In genomic region chr14:58867396-58868107, GRCm38 (mm10) we compare ENCODE assay signal across 8 mouse cellular contexts.
DNase-seq lines count a peak whose midpoint lies in the region; ATAC-seq and TF ChIP-seq lines count a peak whose summit lies in the region.

No protein-coding gene starts in this region.

- intact Hi-C loops in left cerebral cortex, adult 2 months (cut with DNase I): no loop called here

- no peaks in the 10 kb centered on the region for H3K9me3 ChIP-seq in heart, embryonic 13.5 days
- H3K9me3 ChIP-seq in hindbrain, postnatal 0 days (ENCODE audit: low read length): no peaks in the 10 kb centered on the region
- no peaks in the 10 kb centered on the region for H3K9me3 ChIP-seq in liver, embryonic 12.5 days (replicated peaks)

- H3K9ac ChIP-seq in heart, embryonic 13.5 days: no peak overlapping the region
- H3K9ac ChIP-seq in hindbrain, postnatal 0 days (replicated peaks; ENCODE audit: low read length): no peak overlapping the region
- no peak overlapping the region for H3K9ac ChIP-seq in liver, embryonic 12.5 days

- H3K36me3 ChIP-seq in heart, embryonic 13.5 days: no peaks in the 10 kb centered on the region
- no peaks in the 10 kb centered on the region for H3K36me3 ChIP-seq in hindbrain, postnatal 0 days (ENCODE audit: insufficient read depth, low read length)
- H3K36me3 ChIP-seq in liver, embryonic 12.5 days: no peaks in the 10 kb centered on the region

- no peaks in the 10 kb centered on the region for H3K27me3 ChIP-seq in heart, embryonic 13.5 days (replicated peaks)
- no peaks in the 10 kb centered on the region for H3K27me3 ChIP-seq in hindbrain, postnatal 0 days (ENCODE audit: insufficient read depth, low read length)
- no peaks in the 10 kb centered on the region for H3K27me3 ChIP-seq in liver, embryonic 12.5 days (replicated peaks)

- H3K4me3 ChIP-seq in heart, embryonic 13.5 days: no peak overlapping the region
- peak overlapping the region; percentile 0; the same call in 1 of the 2 replicates for H3K4me3 ChIP-seq in hindbrain, postnatal 0 days (ENCODE audit: low read length)
- H3K4me3 ChIP-seq in liver, embryonic 12.5 days: no peak overlapping the region
- no peak overlapping the region for H3K4me3 ChIP-seq in left cerebral cortex, adult 2 months

- WGBS in heart, embryonic 13.5 days: 43% methylated on average over 13 of the region's 13 CpGs
- 13% methylated on average over 13 of the region's 13 CpGs for WGBS in hindbrain, postnatal 0 days
- WGBS in liver, embryonic 12.5 days (ENCODE audit: insufficient replicate concordance): 61% methylated on average over 13 of the region's 13 CpGs

- no peak for DNase-seq in heart, adult 9 months (ENCODE audit: low spot score in 2 of 2)
- peak; percentile 37 for DNase-seq in embryo, embryonic 10.5 days (ENCODE audit: low spot score)
- DNase-seq in hindbrain, postnatal 0 days (ENCODE audit: low spot score): peak; percentile 31
- DNase-seq in neural tube, embryonic 10.5 days (ENCODE audit: extremely low spot score, low spot score): peak; percentile 15
- no peak for DNase-seq in left cerebral cortex, adult 2 months (ENCODE audit: extremely low spot score in 1 of 2, low spot score in 2 of 2)

- H3K4me1 ChIP-seq in heart, embryonic 13.5 days: peaks cover 13% of the 10 kb centered on the region
- H3K4me1 ChIP-seq in hindbrain, postnatal 0 days (ENCODE audit: insufficient read depth, low read length): no peaks in the 10 kb centered on the region
- no peaks in the 10 kb centered on the region for H3K4me1 ChIP-seq in liver, embryonic 12.5 days

- H3K27ac ChIP-seq in heart, embryonic 13.5 days (replicated peaks): no peak overlapping the region
- no peak overlapping the region for H3K27ac ChIP-seq in hindbrain, postnatal 0 days
- H3K27ac ChIP-seq in liver, embryonic 12.5 days: no peak overlapping the region
- H3K27ac ChIP-seq in left cerebral cortex, adult 2 months: no peak overlapping the region

- H3K4me2 ChIP-seq in heart, embryonic 13.5 days: peak overlapping the region; percentile 47
- peak overlapping the region; percentile 48 for H3K4me2 ChIP-seq in hindbrain, postnatal 0 days (ENCODE audit: low read depth, low read length)
- no peak overlapping the region for H3K4me2 ChIP-seq in liver, embryonic 12.5 days

- no peak for TF ChIP-seq CTCF in hindbrain, postnatal 0 days (IDR thresholded peaks at IDR 0.05; ENCODE audit: low read depth)
- no peak for TF ChIP-seq CTCF in left cerebral cortex, adult 2 months (IDR thresholded peaks at IDR 0.05)

- ATAC-seq in heart, embryonic 13.5 days (ENCODE audit: extremely low read depth, insufficient number of reproducible peaks, low FRiP score, low TSS enrichment): no peak
- no peak for ATAC-seq in hindbrain, postnatal 0 days
- ATAC-seq in liver, embryonic 12.5 days: no peak
- no peak for ATAC-seq in granulocyte monocyte progenitor cell, adult 5-6 weeks (replicated peaks; ENCODE audit: poor library complexity, severe bottlenecking)

Comparison
In these comparisons a context has a peak if more than half of its experiments do, and no peak if none do; other contexts are left out.
1. DNase-seq: peak in embryo, embryonic 10.5 days (single experiment), hindbrain, postnatal 0 days (single experiment) and neural tube, embryonic 10.5 days (single experiment); none in heart, adult 9 months (0 of 2) and left cerebral cortex, adult 2 months (0 of 2).